Mouse (Mus musculus) liver, embryonic 16.5 days (tissue): ENCODE data around the gene Cacna1e. TPM values are rescaled to one million over a fixed set of nuclear protein-coding genes. Genes with fewer than 3 reads are reported as not detected.

Source experiments
- ATAC-seq: fragments of 200-750 bp; cut with Nextera tagmentation; 2 replicates; pipeline ENCODE4 v1.8.0; 2017; ENCODE audit warnings: low read depth, mild to moderate bottlenecking, moderate number of reproducible peaks, moderate library complexity
- H3K27ac ChIP-seq: fragments of 300-500 bp; sonication (generic); 2 replicates; pipeline ENCODE4 v1.5.1; 2014; ENCODE audit warnings: mild to moderate bottlenecking, low read length
- H3K27me3 ChIP-seq: fragments of 300-500 bp; sonication (generic); 2 replicates; pipeline ENCODE4 v1.6.1; 2014; ENCODE audit warnings: low read depth, low read length, mixed read lengths; ENCODE audit not compliant: control insufficient read depth, insufficient read depth
- H3K36me3 ChIP-seq: fragments of 300-500 bp; sonication (generic); 2 replicates; pipeline ENCODE4 v1.6.1; 2014; ENCODE audit warnings: mild to moderate bottlenecking; ENCODE audit not compliant: control insufficient read depth, insufficient read depth
- H3K4me1 ChIP-seq: fragments of 300-500 bp; sonication (generic); 2 replicates; pipeline ENCODE4 v1.6.1; 2014; ENCODE audit warnings: low read depth, low read length, mixed read lengths; ENCODE audit not compliant: control insufficient read depth
- H3K4me2 ChIP-seq: fragments of 300-500 bp; sonication (generic); 2 replicates; pipeline ENCODE4 v1.6.1; 2014; ENCODE audit warnings: low read depth, low read length, mixed read lengths
- H3K4me3 ChIP-seq: fragments of 300-500 bp; sonication (generic); 2 replicates; pipeline ENCODE4 v1.5.1; 2014; ENCODE audit warnings: low read depth, mild to moderate bottlenecking, low read length
- H3K9ac ChIP-seq: fragments of 300-500 bp; sonication (generic); 2 replicates; pipeline ENCODE4 v1.6.1; 2014; ENCODE audit warnings: low read depth, low read length
- H3K9me3 ChIP-seq: fragments of 300-500 bp; sonication (generic); replicated peaks from 2 replicates; pipeline ENCODE4 v1.6.1; 2016; ENCODE audit warnings: low read length; ENCODE audit not compliant: control insufficient read depth
- WGBS: fragments of 180-500 bp; shearing (Covaris S2); extraction: QIAGEN DNeasy Blood & Tissue Kit; methylation state at CpG from one replicate; pipeline ENCODE4 v1.1.7; 2014; ENCODE audit not compliant: insufficient replicate concordance; 5-methylcytosine and 5-hydroxymethylcytosine counted together
- polyA plus RNA-seq: library from polyadenylated mRNA; unstranded; fragments of >200 nt; fragmentation: Nextera tagmentation; extraction: Ambion mirVana; gene quantifications from 2 replicates; pipeline ENCODE4 v1.2.1, GENCODE M21; 2015

Gene Cacna1e
- polyA plus RNA-seq, 1 experiment from 2014 or later = 0.05 TPM

GRCm38 (mm10) chr1:154823098-154823497 lies 61.2 kb downstream of the Cacna1e start:
- ATAC-seq = no peak
- WGBS = 37% methylated on average over 3 of the region's 3 CpGs
- no peak overlapping the region for H3K27ac ChIP-seq
- no peaks in the 10 kb centered on the region for H3K27me3 ChIP-seq
- H3K4me2 ChIP-seq = no peak overlapping the region
- no peak overlapping the region for H3K9ac ChIP-seq
- no peaks in the 10 kb centered on the region for H3K9me3 ChIP-seq
- H3K36me3 ChIP-seq = no peaks in the 10 kb centered on the region
- H3K4me1 ChIP-seq = no peaks in the 10 kb centered on the region
- no peak overlapping the region for H3K4me3 ChIP-seq

- no peaks in the 10 kb centered on the region for H3K4me1 ChIP-seq
- no peaks in the 10 kb centered on the region for H3K9me3 ChIP-seq
- no peak overlapping the region for H3K9ac ChIP-seq
- H3K27ac ChIP-seq = no peak overlapping the region
- H3K4me2 ChIP-seq = no peak overlapping the region
- ATAC-seq = no peak
- 59% methylated on average over 7 of the region's 7 CpGs for WGBS
- H3K27me3 ChIP-seq = no peaks in the 10 kb centered on the region
- no peak overlapping the region for H3K4me3 ChIP-seq
- no peaks in the 10 kb centered on the region for H3K36me3 ChIP-seq
Measured at GRCm38 (mm10) chr1:154820422-154820821, 63.9 kb downstream of the Cacna1e start.

GRCm38 (mm10) chr1:154819960-154820359 lies 64.3 kb downstream of the Cacna1e start:
- Histone ChIP-seq H3K4me3 (no peak overlapping the region), H3K9ac (no peak overlapping the region), H3K27me3 (no peaks in the 10 kb centered on the region), H3K27ac (no peak overlapping the region), H3K9me3 (no peaks in the 10 kb centered on the region), H3K36me3 (no peaks in the 10 kb centered on the region), H3K4me1 (no peaks in the 10 kb centered on the region), H3K4me2 (no peak overlapping the region)
- no peak for ATAC-seq
- 61% methylated on average over 2 of the region's 2 CpGs for WGBS

GRCm38 (mm10) chr1:154818742-154819141 lies 65.6 kb downstream of the Cacna1e start:
- Histone ChIP-seq H3K4me1 (no peaks in the 10 kb centered on the region), H3K9me3 (no peaks in the 10 kb centered on the region), H3K27me3 (no peaks in the 10 kb centered on the region), H3K36me3 (no peaks in the 10 kb centered on the region), H3K4me2 (no peak overlapping the region), H3K27ac (no peak overlapping the region), H3K9ac (no peak overlapping the region), H3K4me3 (no peak overlapping the region)
- WGBS = 13% methylated on average over 1 of the region's 1 CpGs
- no peak for ATAC-seq

GRCm38 (mm10) chr1:154816836-154817235 lies 67.5 kb downstream of the Cacna1e start:
- Histone ChIP-seq H3K27me3 (no peaks in the 10 kb centered on the region), H3K9ac (no peak overlapping the region), H3K4me1 (no peaks in the 10 kb centered on the region), H3K4me2 (no peak overlapping the region), H3K9me3 (no peaks in the 10 kb centered on the region), H3K27ac (no peak overlapping the region), H3K4me3 (no peak overlapping the region), H3K36me3 (no peaks in the 10 kb centered on the region)
- no peak for ATAC-seq
- WGBS = 80% methylated on average over 6 of the region's 6 CpGs

- Histone ChIP-seq H3K27ac (no peak overlapping the region), H3K4me3 (no peak overlapping the region), H3K27me3 (no peaks in the 10 kb centered on the region), H3K4me1 (no peaks in the 10 kb centered on the region), H3K36me3 (no peaks in the 10 kb centered on the region), H3K9me3 (no peaks in the 10 kb centered on the region), H3K9ac (no peak overlapping the region), H3K4me2 (no peak overlapping the region)
- WGBS = 66% methylated on average over 3 of the region's 3 CpGs
- no peak for ATAC-seq
Measured at GRCm38 (mm10) chr1:154816267-154816666, 68.0 kb downstream of the Cacna1e start.

- H3K4me1 ChIP-seq = no peaks in the 10 kb centered on the region
- H3K9ac ChIP-seq = no peak overlapping the region
- no peaks in the 10 kb centered on the region for H3K9me3 ChIP-seq
- H3K27ac ChIP-seq = no peak overlapping the region
- no peak overlapping the region for H3K4me2 ChIP-seq
- H3K27me3 ChIP-seq = no peaks in the 10 kb centered on the region
- no peak for ATAC-seq
- 70% methylated on average over 1 of the region's 1 CpGs for WGBS
- H3K36me3 ChIP-seq = no peaks in the 10 kb centered on the region
- H3K4me3 ChIP-seq = no peak overlapping the region
Measured at GRCm38 (mm10) chr1:154805742-154806141, 78.6 kb downstream of the Cacna1e start.

GRCm38 (mm10) chr1:154805038-154805437 lies 79.3 kb downstream of the Cacna1e start:
- H3K4me3 ChIP-seq = no peak overlapping the region
- no peak overlapping the region for H3K4me2 ChIP-seq
- H3K9me3 ChIP-seq = no peaks in the 10 kb centered on the region
- H3K9ac ChIP-seq = no peak overlapping the region
- no peaks in the 10 kb centered on the region for H3K36me3 ChIP-seq
- no peaks in the 10 kb centered on the region for H3K4me1 ChIP-seq
- no peak for ATAC-seq
- WGBS = 65% methylated on average over 3 of the region's 3 CpGs
- no peak overlapping the region for H3K27ac ChIP-seq
- H3K27me3 ChIP-seq = no peaks in the 10 kb centered on the region

GRCm38 (mm10) chr1:154802301-154802904 lies 81.9 kb downstream of the Cacna1e start:
- H3K27ac ChIP-seq = no peak overlapping the region
- H3K4me3 ChIP-seq = no peak overlapping the region
- H3K27me3 ChIP-seq = no peaks in the 10 kb centered on the region
- no peaks in the 10 kb centered on the region for H3K4me1 ChIP-seq
- ATAC-seq = no peak
- no peak overlapping the region for H3K9ac ChIP-seq
- no peaks in the 10 kb centered on the region for H3K9me3 ChIP-seq
- WGBS = 53% methylated on average over 5 of the region's 5 CpGs
- no peaks in the 10 kb centered on the region for H3K36me3 ChIP-seq
- no peak overlapping the region for H3K4me2 ChIP-seq
